Mouse (Mus musculus) ES-Bruce4 (cell line): Measurements from ENCODE around the gene Ptcd1. TPM values are rescaled to one million over a fixed set of nuclear protein-coding genes. Genes with fewer than 3 reads are reported as not detected.

Experiments
- H3K27ac ChIP-seq: 2 replicates; pipeline ENCODE4 v1.5.1; 2012; ENCODE audit warnings: low read length, inconsistent platforms; ENCODE audit not compliant: insufficient read depth
- H3K27me3 ChIP-seq: 2 replicates; pipeline ENCODE4 v1.6.1; 2012; ENCODE audit warnings: mild to moderate bottlenecking, low read length, inconsistent platforms; ENCODE audit not compliant: control insufficient read depth, poor library complexity, insufficient read depth, severe bottlenecking
- H3K36me3 ChIP-seq: 2 replicates; pipeline ENCODE4 v1.6.1; 2012; ENCODE audit warnings: inconsistent platforms, mild to moderate bottlenecking, low read length, moderate library complexity; ENCODE audit not compliant: control insufficient read depth, poor library complexity, insufficient read depth, severe bottlenecking
- H3K4me1 ChIP-seq: one replicate; pipeline ENCODE4 v1.8.1; 2011; ENCODE audit warnings: low read length; ENCODE audit not compliant: control insufficient read depth, insufficient read depth
- H3K4me3 ChIP-seq: 2 replicates; pipeline ENCODE4 v1.5.1; 2011; ENCODE audit warnings: low read depth, mild to moderate bottlenecking, low read length
- H3K9ac ChIP-seq: 2 replicates; pipeline ENCODE4 v1.6.1; 2012; ENCODE audit warnings: low read depth, mild to moderate bottlenecking, inconsistent platforms; ENCODE audit not compliant: poor library complexity, severe bottlenecking
- H3K9me3 ChIP-seq: replicated peaks from 2 replicates; pipeline ENCODE4 v1.6.1; 2012; ENCODE audit warnings: mild to moderate bottlenecking, low read length, inconsistent platforms; ENCODE audit not compliant: control insufficient read depth, poor library complexity, insufficient read depth, severe bottlenecking
- CTCF ChIP-seq: IDR thresholded peaks from one replicate; pipeline ENCODE4 v1.8.1; 2011; ENCODE audit warnings: low read depth, low read length
- EP300 ChIP-seq: IDR thresholded peaks from 2 replicates; pipeline ENCODE4 v1.6.1; 2011; ENCODE audit warnings: low read depth, low read length; ENCODE audit not compliant: insufficient read depth
- POLR2A ChIP-seq: IDR thresholded peaks from one replicate; pipeline ENCODE4 v1.8.1; 2011; ENCODE audit warnings: low read length; ENCODE audit not compliant: insufficient read depth
- polyA plus RNA-seq: library from polyadenylated mRNA; stranded (reverse); fragments of >200 nt; gene quantifications from 2 replicates; pipeline ENCODE4 v1.2.4, GENCODE M21; 2011; ENCODE audit warnings: low read depth; ENCODE audit not compliant: missing spikeins, insufficient read depth, insufficient read length

Gene Ptcd1
- polyA plus RNA-seq, 1 experiment, result 14.1 TPM

DNA sequence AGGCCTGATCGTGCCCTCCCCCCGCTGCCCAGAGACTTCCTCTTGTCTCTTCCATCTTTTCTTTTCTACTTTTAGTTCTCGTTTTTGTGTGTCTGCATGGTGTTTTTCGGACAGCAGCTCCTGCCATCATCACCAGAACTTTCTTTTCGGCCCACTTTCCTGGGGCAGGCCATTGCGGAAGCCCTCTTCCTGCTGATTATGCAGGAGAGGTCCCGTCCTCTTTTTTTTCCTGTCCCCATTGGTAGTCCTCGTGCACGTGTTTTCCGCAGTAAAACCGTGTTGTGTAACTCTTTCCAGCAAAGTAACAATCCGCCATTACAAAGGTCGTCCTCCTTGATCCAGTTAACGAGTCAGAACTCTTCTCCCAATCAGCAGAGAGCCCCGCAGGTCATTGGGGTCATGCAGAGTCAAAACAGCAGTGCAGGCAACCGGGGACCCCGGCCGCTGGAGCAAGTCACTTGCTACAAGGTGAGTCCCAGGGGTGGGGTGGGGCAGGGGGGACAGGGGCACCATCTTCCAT lies 11.6 kb upstream of the Ptcd1 start:
- peaks cover 57% of the 10 kb centered on the region for H3K36me3 ChIP-seq
- no peak overlapping the region for H3K9ac ChIP-seq

DNA sequence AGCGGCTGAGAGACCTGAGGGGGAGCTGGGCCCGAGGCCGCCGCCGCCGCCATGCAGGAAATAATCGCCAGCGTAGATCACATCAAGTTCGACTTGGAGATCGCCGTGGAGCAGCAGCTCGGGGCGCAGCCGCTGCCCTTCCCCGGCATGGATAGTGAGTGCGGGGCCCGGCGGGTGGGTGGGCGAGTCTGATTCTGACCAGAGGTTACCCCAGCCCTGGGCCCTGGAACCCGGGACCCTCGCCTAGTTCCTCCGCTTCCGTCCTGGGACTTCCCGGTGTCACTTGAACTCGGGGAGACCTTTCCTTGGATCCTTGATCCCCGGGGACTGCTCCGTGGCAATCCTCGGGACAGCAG lies 376 bp upstream of the Ptcd1 start:
- Histone ChIP-seq H3K27me3 (no peaks in the 10 kb centered on the region), H3K9me3 (no peaks in the 10 kb centered on the region), H3K36me3 (peaks cover 9% of the 10 kb centered on the region; the same call in 1 of the 2 replicates), H3K4me1 (peaks cover 3% of the 10 kb centered on the region), H3K27ac (peak overlapping the region; percentile 7; the same call in 1 of the 2 replicates), H3K4me3 (peak overlapping the region; percentile 100), H3K9ac (peak overlapping the region; percentile 95)
- TF ChIP-seq EP300 (no peak), CTCF (no peak)

More for the DNA sequence above, 11.6 kb upstream of the Ptcd1 start:
- H3K27me3 ChIP-seq, result no peaks in the 10 kb centered on the region
- TF ChIP-seq EP300 (no peak), CTCF (no peak), POLR2A (no peak)
- no peak overlapping the region for H3K27ac ChIP-seq
- H3K4me3 ChIP-seq, result no peak overlapping the region
- H3K4me1 ChIP-seq, result no peaks in the 10 kb centered on the region
- H3K9me3 ChIP-seq, result no peaks in the 10 kb centered on the region

DNA sequence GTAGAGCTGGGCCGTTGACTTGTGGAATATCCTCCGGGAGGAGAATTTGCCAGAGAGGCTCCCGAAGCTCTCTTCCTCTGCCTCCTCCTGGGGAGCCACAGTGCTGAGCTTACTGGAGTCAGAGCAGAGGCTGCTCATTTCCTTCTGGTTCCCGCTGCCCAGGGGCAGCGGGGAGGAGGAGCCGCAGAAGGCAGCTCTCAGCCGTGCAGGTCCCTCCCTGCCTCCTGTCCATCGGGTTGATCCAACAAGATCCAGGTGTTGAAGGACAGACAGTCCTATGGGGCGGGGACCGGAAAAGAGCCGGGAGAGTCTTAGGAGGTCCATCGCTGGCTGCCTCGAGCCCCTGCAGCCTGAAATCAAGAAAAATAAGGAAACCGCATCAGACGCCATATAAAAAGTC lies 1.7 kb downstream of the Ptcd1 start:
- Histone ChIP-seq H3K9ac (peak overlapping the region; percentile 60), H3K9me3 (no peaks in the 10 kb centered on the region), H3K4me3 (peak overlapping the region; percentile 70), H3K27ac (peak overlapping the region; percentile 73), H3K27me3 (no peaks in the 10 kb centered on the region), H3K4me1 (peaks cover 3% of the 10 kb centered on the region), H3K36me3 (no peaks in the 10 kb centered on the region)
- TF ChIP-seq EP300 (no peak), POLR2A (no peak), CTCF (no peak)

DNA sequence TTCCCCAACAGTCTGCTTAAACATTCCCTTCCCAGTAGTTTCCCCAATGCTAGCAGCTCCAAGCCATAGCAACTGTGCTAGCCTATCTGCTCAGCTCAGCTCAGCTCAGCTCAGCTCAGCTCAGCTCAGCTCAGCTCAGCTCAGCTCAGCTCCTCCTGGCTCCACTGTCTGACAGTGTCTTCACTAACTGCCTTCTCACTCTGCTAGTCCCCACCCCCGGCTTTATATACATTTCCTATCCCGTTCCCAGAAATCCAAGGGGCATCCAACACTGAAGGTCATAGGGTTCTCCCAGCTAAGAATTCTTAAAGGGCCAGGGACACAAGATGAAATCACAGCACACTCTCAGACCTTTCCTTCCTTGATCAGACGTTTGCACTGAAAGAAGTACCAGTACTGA lies 2.2 kb downstream of the Ptcd1 start:
- Histone ChIP-seq H3K36me3 (no peaks in the 10 kb centered on the region), H3K9me3 (no peaks in the 10 kb centered on the region)
- TF ChIP-seq POLR2A, result peak; percentile 32
- TF ChIP-seq EP300, result no peak

DNA sequence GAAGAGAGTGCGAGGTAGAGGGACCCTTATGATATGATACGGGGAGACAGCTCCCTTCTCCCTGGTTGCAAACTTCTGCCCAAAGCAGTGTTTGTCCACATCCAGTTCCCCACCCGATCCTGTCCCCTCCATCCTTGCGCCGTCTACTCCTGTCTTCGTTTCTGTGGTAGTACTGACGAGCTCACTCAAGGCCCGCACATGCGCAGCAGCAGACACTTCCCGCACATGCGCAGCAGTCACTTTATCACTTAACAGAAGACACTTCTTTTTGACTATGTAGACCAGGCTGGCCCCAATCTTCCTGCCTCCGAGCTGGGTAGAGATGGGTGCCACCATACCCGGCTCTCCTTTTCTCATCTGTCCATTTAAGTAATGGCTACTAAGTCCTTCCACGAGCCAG lies 5.5 kb downstream of the Ptcd1 start:
- H3K27ac ChIP-seq, result no peak overlapping the region
- H3K9ac ChIP-seq, result no peak overlapping the region
- TF ChIP-seq EP300, result no peak
- TF ChIP-seq POLR2A, result no peak
- peaks cover 2% of the 10 kb centered on the region for H3K4me1 ChIP-seq
- H3K9me3 ChIP-seq, result no peaks in the 10 kb centered on the region
- H3K27me3 ChIP-seq, result no peaks in the 10 kb centered on the region
- no peak overlapping the region for H3K4me3 ChIP-seq
- H3K36me3 ChIP-seq, result peaks cover 11% of the 10 kb centered on the region

More for the DNA sequence above, 2.2 kb downstream of the Ptcd1 start:
- H3K27ac ChIP-seq, result peak overlapping the region; percentile 73
- H3K27me3 ChIP-seq, result no peaks in the 10 kb centered on the region
- H3K4me1 ChIP-seq, result peaks cover 3% of the 10 kb centered on the region
- H3K4me3 ChIP-seq, result peak overlapping the region; percentile 70
- peak overlapping the region; percentile 60 for H3K9ac ChIP-seq

DNA sequence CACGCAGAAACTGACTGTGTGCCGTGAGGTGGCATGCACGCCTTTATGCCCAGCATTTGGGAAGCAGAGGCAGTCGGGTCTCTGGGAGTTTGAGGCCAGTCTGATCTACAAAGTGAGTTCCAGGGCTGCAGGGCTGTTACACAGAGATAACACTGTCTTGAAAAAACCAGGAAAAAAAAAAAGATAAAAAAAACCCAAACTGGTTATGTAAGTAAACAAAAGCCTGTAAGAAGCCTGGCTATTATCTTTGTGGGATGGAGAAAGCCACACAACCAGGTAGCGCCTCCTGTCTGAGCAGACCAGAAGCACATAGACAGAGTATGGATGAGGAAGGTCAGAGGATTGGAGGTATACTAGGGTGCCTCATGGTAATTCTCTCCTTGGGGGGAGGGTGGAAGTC lies 14.2 kb downstream of the Ptcd1 start:
- no peaks in the 10 kb centered on the region for H3K9me3 ChIP-seq
- no peaks in the 10 kb centered on the region for H3K27me3 ChIP-seq
- no peak overlapping the region for H3K4me3 ChIP-seq
- no peak overlapping the region for H3K27ac ChIP-seq
- TF ChIP-seq CTCF (no peak), EP300 (no peak), POLR2A (no peak)
- peaks cover 23% of the 10 kb centered on the region for H3K36me3 ChIP-seq
- H3K9ac ChIP-seq, result no peak overlapping the region
- no peaks in the 10 kb centered on the region for H3K4me1 ChIP-seq
